Mouse (Mus musculus): ENCODE measurements at regions not wholly inside any gene's neighbourhood (a gene's known extent, or its start where the extent isn't known, plus 50 kb on each side); places are given as distances from the start of the nearest gene placed in this dataset.

DNA sequence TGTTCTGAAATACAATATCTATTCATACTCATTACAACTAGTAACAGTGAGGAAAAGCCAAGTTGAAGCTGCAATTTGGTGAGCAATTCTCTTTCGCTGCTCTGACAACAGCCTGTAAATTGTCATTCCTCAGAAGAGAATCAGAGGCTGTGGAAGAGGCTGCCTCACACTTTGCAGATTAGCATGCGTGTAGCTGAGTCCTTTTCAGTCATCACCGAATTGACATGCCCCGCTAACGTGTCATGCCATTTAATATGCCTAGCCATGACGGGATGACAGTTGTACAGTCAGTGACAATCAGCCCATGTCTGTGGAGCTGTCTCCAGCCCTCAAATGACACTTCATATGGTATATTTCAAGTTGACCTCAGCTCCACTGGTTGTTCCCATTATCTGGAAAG, 553.4 kb upstream of the Itga1 start:
- no peak overlapping the region for H3K9ac ChIP-seq (replicated peaks)
- H3K9me3 ChIP-seq, result no peaks in the 10 kb centered on the region
- H3K27me3 ChIP-seq, result no peaks in the 10 kb centered on the region
- ATAC-seq, result no peak
- H3K4me2 ChIP-seq (replicated peaks), result no peak overlapping the region
- H3K4me1 ChIP-seq (replicated peaks), result no peaks in the 10 kb centered on the region
- no peak overlapping the region for H3K27ac ChIP-seq
- 73% methylated on average over 6 of the region's 6 CpGs for WGBS
- no peaks in the 10 kb centered on the region for H3K36me3 ChIP-seq
- H3K4me3 ChIP-seq (replicated peaks), result no peak overlapping the region

DNA sequence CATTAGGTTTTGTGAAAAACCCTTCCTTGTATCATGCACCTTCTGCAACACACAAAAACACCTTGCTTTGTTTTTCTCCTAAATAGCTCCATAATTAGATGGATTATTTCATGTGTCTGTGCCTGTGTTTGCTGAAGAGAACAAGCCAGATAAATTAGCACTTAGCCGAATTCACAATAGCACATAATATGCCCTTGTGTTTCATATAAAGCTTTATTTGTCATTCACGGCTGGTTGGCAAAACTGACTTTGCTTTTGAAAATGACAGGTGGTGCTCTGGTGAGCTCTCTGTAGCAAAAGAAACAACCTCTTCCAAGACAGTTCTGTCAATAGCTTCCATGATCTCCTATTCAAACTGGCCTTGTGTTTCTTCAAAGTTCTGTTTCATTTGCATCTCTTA, 551.2 kb upstream of the Itga1 start:
- H3K9me3 ChIP-seq, result no peaks in the 10 kb centered on the region
- no peaks in the 10 kb centered on the region for H3K4me1 ChIP-seq (replicated peaks)
- no peaks in the 10 kb centered on the region for H3K27me3 ChIP-seq
- H3K4me2 ChIP-seq (replicated peaks), result no peak overlapping the region
- no peak overlapping the region for H3K27ac ChIP-seq
- no peak for ATAC-seq
- 49% methylated on average over 2 of the region's 2 CpGs for WGBS
- H3K9ac ChIP-seq (replicated peaks), result no peak overlapping the region
- no peak overlapping the region for H3K4me3 ChIP-seq (replicated peaks)
- H3K36me3 ChIP-seq, result no peaks in the 10 kb centered on the region

DNA sequence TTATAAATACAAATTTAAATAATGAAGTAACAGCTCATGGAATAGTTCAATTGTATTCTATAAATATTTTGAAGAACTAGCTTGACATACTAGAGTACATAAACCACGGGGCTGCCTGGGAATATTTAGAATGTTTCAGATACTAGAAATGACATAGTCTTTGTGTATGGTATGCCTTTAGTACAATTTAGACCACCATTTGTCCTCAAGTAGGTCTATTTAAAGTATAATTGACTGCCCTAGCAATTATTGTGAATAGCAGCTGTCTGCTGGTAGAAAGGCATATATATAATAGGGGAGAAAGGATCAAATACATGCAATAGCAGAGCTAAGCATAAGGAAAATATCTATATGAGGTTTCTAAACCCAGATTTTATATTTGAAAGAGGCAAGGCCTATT, 550.6 kb upstream of the Itga1 start:
- ATAC-seq, result no peak
- H3K9me3 ChIP-seq, result no peaks in the 10 kb centered on the region
- H3K27me3 ChIP-seq, result no peaks in the 10 kb centered on the region
- H3K4me3 ChIP-seq (replicated peaks), result no peak overlapping the region
- no peaks in the 10 kb centered on the region for H3K36me3 ChIP-seq
- 70% methylated on average over 1 of the region's 1 CpGs for WGBS
- no peak overlapping the region for H3K9ac ChIP-seq (replicated peaks)
- no peak overlapping the region for H3K4me2 ChIP-seq (replicated peaks)
- no peak overlapping the region for H3K27ac ChIP-seq
- H3K4me1 ChIP-seq (replicated peaks), result no peaks in the 10 kb centered on the region

DNA sequence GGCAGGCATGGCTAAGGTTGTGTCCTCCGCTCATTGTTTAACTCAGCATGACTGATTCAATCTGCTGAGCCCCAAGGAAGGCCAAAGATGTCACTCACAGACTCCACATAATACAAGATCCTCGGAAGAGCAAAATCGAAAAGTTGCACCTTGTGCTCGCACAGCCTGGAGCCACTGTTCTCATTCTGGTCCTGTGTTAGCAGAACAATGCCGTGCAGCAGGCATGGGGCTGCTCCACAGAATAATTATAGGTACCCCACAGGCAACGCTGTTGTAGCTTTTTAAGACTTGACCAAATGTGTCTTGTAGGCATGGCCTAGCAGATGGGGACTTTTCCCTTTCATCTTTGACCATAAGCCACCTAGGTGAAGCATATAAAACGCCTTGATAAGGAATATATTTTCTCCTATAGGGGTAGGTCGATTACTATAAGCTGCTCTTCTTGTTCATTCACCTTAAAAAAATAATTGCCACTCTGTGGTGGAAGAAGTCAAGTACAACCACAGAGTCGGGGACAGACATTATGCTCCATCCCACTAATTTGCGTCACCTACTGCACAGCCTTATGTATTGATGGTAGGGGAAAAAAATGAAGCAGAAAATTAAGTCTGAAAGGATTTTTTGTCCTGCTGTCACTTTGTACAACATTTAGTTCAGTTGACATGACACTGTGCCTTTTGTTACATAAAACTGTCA, 529.8 kb upstream of the Itga1 start:
- H3K4me1 ChIP-seq (replicated peaks), result peaks cover 9% of the 10 kb centered on the region
- no peak overlapping the region for H3K4me3 ChIP-seq (replicated peaks)
- H3K9me3 ChIP-seq, result no peaks in the 10 kb centered on the region
- peaks cover 4% of the 10 kb centered on the region; the same call in 1 of the 2 replicates for H3K27me3 ChIP-seq
- no peaks in the 10 kb centered on the region for H3K36me3 ChIP-seq
- H3K9ac ChIP-seq (replicated peaks), result no peak overlapping the region
- no peak overlapping the region for H3K27ac ChIP-seq
- 0 out of 2 replicates have a peak overlapping the region, but pooled peaks have one; percentile 1 for H3K4me2 ChIP-seq (replicated peaks)
- WGBS, result 29% methylated on average over 10 of the region's 10 CpGs
- peak; percentile 90 for ATAC-seq

DNA sequence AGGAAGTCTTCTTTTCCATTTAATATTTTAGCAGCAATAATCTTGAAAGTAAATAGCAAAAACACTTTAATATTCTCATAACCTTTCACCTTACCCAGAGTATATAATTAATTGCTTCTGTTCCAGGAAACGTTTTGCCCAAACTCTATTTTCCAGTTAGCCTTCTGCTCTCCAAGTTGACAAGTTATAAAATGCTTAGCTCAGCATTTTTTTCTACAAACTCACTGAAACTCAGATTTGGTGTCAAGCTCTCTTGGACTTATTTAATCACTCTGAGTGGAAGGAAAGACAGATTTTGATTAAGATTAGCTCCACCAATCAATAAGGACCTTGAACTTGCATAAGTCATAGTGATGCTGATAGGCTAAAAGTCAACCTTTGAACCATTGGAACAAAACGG, 528.8 kb upstream of the Itga1 start:
- no peak overlapping the region for H3K9ac ChIP-seq (replicated peaks)
- H3K27ac ChIP-seq, result no peak overlapping the region
- no peak for ATAC-seq
- H3K36me3 ChIP-seq, result no peaks in the 10 kb centered on the region
- H3K4me2 ChIP-seq (replicated peaks), result no peak overlapping the region
- peaks cover 4% of the 10 kb centered on the region; the same call in 1 of the 2 replicates for H3K27me3 ChIP-seq
- no peaks in the 10 kb centered on the region for H3K9me3 ChIP-seq
- H3K4me3 ChIP-seq (replicated peaks), result no peak overlapping the region
- peaks cover 9% of the 10 kb centered on the region for H3K4me1 ChIP-seq (replicated peaks)
- WGBS, result 72% methylated on average over 2 of the region's 2 CpGs

- 72% methylated on average over 6 of the region's 6 CpGs for WGBS
- no peak overlapping the region for H3K4me3 ChIP-seq (replicated peaks)
- H3K4me1 ChIP-seq (replicated peaks), result no peaks in the 10 kb centered on the region
- H3K27me3 ChIP-seq, result no peaks in the 10 kb centered on the region
- no peaks in the 10 kb centered on the region for H3K36me3 ChIP-seq
- H3K9ac ChIP-seq (replicated peaks), result no peak overlapping the region
- H3K27ac ChIP-seq, result no peak overlapping the region
- H3K4me2 ChIP-seq (replicated peaks), result no peak overlapping the region
- ATAC-seq, result no peak
- H3K9me3 ChIP-seq, result no peaks in the 10 kb centered on the region
Observed at GRCm38 (mm10) chr13:115613174-115613573, 511.4 kb upstream of the Itga1 start.

DNA sequence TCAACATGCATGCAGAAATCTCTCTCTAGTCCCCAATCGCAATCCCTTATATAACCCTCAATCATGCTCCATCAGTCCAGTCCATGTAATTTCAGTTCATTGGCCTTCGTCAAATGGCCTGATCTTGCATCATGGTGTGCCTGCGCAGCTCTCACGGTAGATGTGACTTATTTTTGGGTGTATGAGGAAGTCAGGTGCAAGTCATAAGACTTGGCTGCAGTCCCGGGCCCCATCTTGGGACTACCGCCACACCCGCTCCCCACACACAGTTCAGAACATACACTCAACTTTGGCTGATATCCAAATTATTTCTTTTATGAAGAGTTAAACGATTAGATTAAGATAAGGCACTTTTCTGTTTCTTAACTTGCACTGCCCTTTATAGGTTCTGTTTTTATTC, 504.7 kb upstream of the Itga1 start:
- H3K9ac ChIP-seq (replicated peaks), result no peak overlapping the region
- no peak for ATAC-seq
- no peaks in the 10 kb centered on the region for H3K9me3 ChIP-seq
- H3K4me3 ChIP-seq (replicated peaks), result no peak overlapping the region
- H3K27me3 ChIP-seq, result no peaks in the 10 kb centered on the region
- H3K4me2 ChIP-seq (replicated peaks), result no peak overlapping the region
- H3K4me1 ChIP-seq (replicated peaks), result no peaks in the 10 kb centered on the region
- 95% methylated on average over 8 of the region's 8 CpGs for WGBS
- no peaks in the 10 kb centered on the region for H3K36me3 ChIP-seq
- H3K27ac ChIP-seq, result no peak overlapping the region

GRCm38 (mm10) chr13:115595126-115595671, 493.4 kb upstream of the Itga1 start:
- ATAC-seq, result no peak
- Histone ChIP-seq H3K9me3 (no peaks in the 10 kb centered on the region), H3K4me2 (replicated peaks) (no peak overlapping the region), H3K4me3 (replicated peaks) (no peak overlapping the region), H3K36me3 (no peaks in the 10 kb centered on the region), H3K9ac (replicated peaks) (no peak overlapping the region), H3K27ac (no peak overlapping the region), H3K27me3 (no peaks in the 10 kb centered on the region), H3K4me1 (replicated peaks) (no peaks in the 10 kb centered on the region)
- WGBS, result 88% methylated on average over 5 of the region's 5 CpGs

DNA sequence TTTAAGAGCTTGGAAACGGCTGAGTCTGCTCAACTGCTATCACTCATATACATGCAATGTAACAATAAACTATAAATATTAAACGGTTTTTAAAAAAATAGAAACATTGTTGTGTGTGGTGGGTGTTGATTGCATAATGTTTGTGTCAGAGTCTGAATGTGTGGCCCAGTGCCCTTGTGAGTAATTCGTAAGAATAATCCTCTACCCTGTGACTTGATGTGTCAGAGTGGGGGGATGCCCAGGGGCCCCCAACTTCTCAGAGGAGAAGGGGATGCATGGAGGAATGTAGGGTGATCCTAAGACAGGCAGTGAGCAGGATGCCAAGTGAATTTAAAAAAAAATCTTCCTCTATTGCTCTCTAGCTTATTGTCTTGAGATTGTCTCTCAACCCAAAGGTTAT, 474.2 kb upstream of the Itga1 start:
- Histone ChIP-seq H3K4me1 (replicated peaks) (no peaks in the 10 kb centered on the region), H3K9me3 (no peaks in the 10 kb centered on the region), H3K36me3 (no peaks in the 10 kb centered on the region), H3K27me3 (no peaks in the 10 kb centered on the region), H3K4me2 (replicated peaks) (no peak overlapping the region), H3K9ac (replicated peaks) (no peak overlapping the region), H3K27ac (peak overlapping the region; percentile 5; the same call in 1 of the 2 replicates), H3K4me3 (replicated peaks) (no peak overlapping the region)
- ATAC-seq, result peak; percentile 56; the same call in 1 of the 2 replicates
- WGBS, result 78% methylated on average over 3 of the region's 3 CpGs

- no peak overlapping the region for H3K4me3 ChIP-seq (replicated peaks)
- no peaks in the 10 kb centered on the region for H3K4me1 ChIP-seq (replicated peaks)
- no peaks in the 10 kb centered on the region for H3K36me3 ChIP-seq
- no peak for ATAC-seq
- no peak overlapping the region for H3K9ac ChIP-seq (replicated peaks)
- H3K9me3 ChIP-seq, result no peaks in the 10 kb centered on the region
- no peak overlapping the region for H3K27ac ChIP-seq
- WGBS, result 71% methylated on average over 6 of the region's 6 CpGs
- H3K4me2 ChIP-seq (replicated peaks), result no peak overlapping the region
- no peaks in the 10 kb centered on the region for H3K27me3 ChIP-seq
Observed at GRCm38 (mm10) chr13:115575052-115575891, 473.5 kb upstream of the Itga1 start.

DNA sequence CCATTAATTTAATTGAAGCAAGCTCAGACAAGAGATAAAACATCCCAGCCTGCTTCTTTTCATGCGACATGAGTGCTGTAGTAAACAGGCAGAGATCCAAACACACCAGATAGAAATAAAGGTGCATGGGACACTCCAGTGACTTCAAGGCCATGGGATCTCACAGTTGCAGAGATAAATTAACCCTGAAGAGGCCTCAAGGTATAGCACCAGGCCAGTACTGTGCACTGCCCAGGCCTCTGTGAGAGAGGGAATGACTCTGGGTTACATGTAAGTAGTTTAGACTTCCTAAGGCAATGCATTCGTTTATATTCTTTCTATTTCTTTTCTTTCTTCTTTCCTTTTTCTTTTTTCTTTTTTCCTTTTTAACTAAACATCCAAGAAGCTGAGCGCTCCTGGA, 439.4 kb upstream of the Itga1 start:
- Histone ChIP-seq H3K4me2 (replicated peaks) (no peak overlapping the region), H3K36me3 (no peaks in the 10 kb centered on the region), H3K9me3 (no peaks in the 10 kb centered on the region), H3K4me1 (replicated peaks) (no peaks in the 10 kb centered on the region), H3K4me3 (replicated peaks) (no peak overlapping the region), H3K27ac (no peak overlapping the region), H3K9ac (replicated peaks) (no peak overlapping the region), H3K27me3 (no peaks in the 10 kb centered on the region)
- 78% methylated on average over 3 of the region's 3 CpGs for WGBS
- peak; percentile 55; the same call in 1 of the 2 replicates for ATAC-seq

DNA sequence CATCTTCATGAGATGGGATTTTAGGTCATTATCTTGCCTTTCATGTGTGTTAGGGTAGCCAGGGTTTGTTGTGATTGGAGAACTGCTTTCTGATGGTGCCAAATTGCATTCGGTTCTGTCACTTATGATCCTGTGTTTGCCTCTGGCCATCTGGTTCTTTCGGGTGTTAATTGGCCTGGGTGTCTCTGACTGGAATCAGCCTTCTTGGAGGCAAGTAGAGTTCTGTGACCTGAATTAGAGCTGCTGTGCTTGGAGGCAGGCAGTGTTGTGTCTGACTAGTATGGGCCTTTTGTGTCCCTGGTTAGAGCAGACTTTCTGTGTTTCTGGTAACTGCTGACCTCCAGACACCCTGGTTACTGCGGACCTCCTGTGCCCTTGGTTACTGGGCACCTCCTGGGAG, 434.1 kb upstream of the Itga1 start:
- 80% methylated on average over 3 of the region's 3 CpGs for WGBS

More for the DNA sequence above, 434.1 kb upstream of the Itga1 start:
- no peaks in the 10 kb centered on the region for H3K27me3 ChIP-seq
- H3K36me3 ChIP-seq, result no peaks in the 10 kb centered on the region
- H3K9me3 ChIP-seq, result no peaks in the 10 kb centered on the region
- H3K9ac ChIP-seq (replicated peaks), result no peak overlapping the region
- no peak for ATAC-seq
- H3K4me1 ChIP-seq (replicated peaks), result no peaks in the 10 kb centered on the region
- no peak overlapping the region for H3K27ac ChIP-seq
- no peak overlapping the region for H3K4me3 ChIP-seq (replicated peaks)
- H3K4me2 ChIP-seq (replicated peaks), result no peak overlapping the region
